Mouse (Mus musculus) erythroblast, adult 5-6 weeks (primary cell): ENCODE results near the gene Ppp2r1b. TPM values are rescaled to one million over a fixed set of nuclear protein-coding genes. Genes with fewer than 3 reads are reported as not detected.

Source experiments
- ATAC-seq: replicated peaks from 2 replicates; pipeline ENCODE4 v1.8.0; 2016; ENCODE audit warnings: moderate number of reproducible peaks, mild to moderate bottlenecking, moderate TSS enrichment, inconsistent platforms; ENCODE audit not compliant: poor library complexity, low FRiP score, severe bottlenecking
- total RNA-seq, 2 experiments: library from RNA; stranded (forward) in 1 of 2; stranded (reverse) in 1 of 2; fragments of 150-400 nt in 1 of 2; fragments of 200-764, 138-1000 nt in 1 of 2; gene quantifications; 2 replicates each; pipeline versions ENCODE4 v1.2.3 to v1.2.4; 2015 to 2017; ENCODE audit warnings: low replicate concordance in 2 of 2

Gene Ppp2r1b
- total RNA-seq, 2 experiments from 2014 or later: 61.5 to 71.8 TPM

- ATAC-seq: no peak
Measured at GRCm38 (mm10) chr9:50861119-50861839, 16.2 kb downstream of the Ppp2r1b start.

GRCm38 (mm10) chr9:50863824-50864223, 18.7 kb downstream of the Ppp2r1b start:
- no peak for ATAC-seq

- no peak for ATAC-seq
Measured at GRCm38 (mm10) chr9:50864877-50865276, 19.8 kb downstream of the Ppp2r1b start.

GRCm38 (mm10) chr9:50865803-50866202, 20.7 kb downstream of the Ppp2r1b start:
- ATAC-seq: no peak

GRCm38 (mm10) chr9:50867015-50867414, 21.9 kb downstream of the Ppp2r1b start:
- no peak for ATAC-seq

GRCm38 (mm10) chr9:50868182-50868581, 23.1 kb downstream of the Ppp2r1b start:
- ATAC-seq: no peak

- ATAC-seq: no peak
Measured at GRCm38 (mm10) chr9:50873210-50873609, 28.1 kb downstream of the Ppp2r1b start.

- ATAC-seq: 0 out of 2 replicates have a peak, but pooled peaks have one; percentile 29
Measured at GRCm38 (mm10) chr9:50874031-50874430, 28.9 kb downstream of the Ppp2r1b start.

GRCm38 (mm10) chr9:50875470-50875869, 30.4 kb downstream of the Ppp2r1b start:
- no peak for ATAC-seq

GRCm38 (mm10) chr9:50876287-50876686, 31.2 kb downstream of the Ppp2r1b start:
- no peak for ATAC-seq

- no peak for ATAC-seq
Measured at GRCm38 (mm10) chr9:50877431-50877830, 32.3 kb downstream of the Ppp2r1b start.

- no peak for ATAC-seq
Measured at GRCm38 (mm10) chr9:50882183-50882582, 37.1 kb downstream of the Ppp2r1b start.

- no peak for ATAC-seq
Measured at GRCm38 (mm10) chr9:50884093-50884492, 39.0 kb downstream of the Ppp2r1b start.

- ATAC-seq: no peak
Measured at GRCm38 (mm10) chr9:50884741-50885599, 39.9 kb downstream of the Ppp2r1b start.

GRCm38 (mm10) chr9:50885600-50885987, 40.5 kb downstream of the Ppp2r1b start:
- ATAC-seq: 0 out of 2 replicates have a peak, but pooled peaks have one; percentile 31

- ATAC-seq: no peak
Measured at GRCm38 (mm10) chr9:50886870-50887269, 41.8 kb downstream of the Ppp2r1b start.

GRCm38 (mm10) chr9:50887351-50887750, 42.2 kb downstream of the Ppp2r1b start:
- no peak for ATAC-seq

GRCm38 (mm10) chr9:50889211-50889610, 44.1 kb downstream of the Ppp2r1b start:
- no peak for ATAC-seq

GRCm38 (mm10) chr9:50889964-50890363, 44.9 kb downstream of the Ppp2r1b start:
- no peak for ATAC-seq

- no peak for ATAC-seq
Measured at GRCm38 (mm10) chr9:50890494-50891090, 45.5 kb downstream of the Ppp2r1b start.

- no peak for ATAC-seq
Measured at GRCm38 (mm10) chr9:50893665-50894064, 48.6 kb downstream of the Ppp2r1b start.
